Mouse (Mus musculus): ENCODE measurements around the gene Rab43. TPM values are rescaled to one million over a fixed set of nuclear protein-coding genes. Genes with fewer than 3 reads are reported as not detected.
"Not testable (repeated sequence)": the region's sequence is repeated elsewhere in the genome, so short reads cannot be mapped to it uniquely, and the experiment has no call there.

Gene Rab43
- total RNA-seq, 2 experiments from 2014 or later, result 15.5 to 16.7 TPM

DNA sequence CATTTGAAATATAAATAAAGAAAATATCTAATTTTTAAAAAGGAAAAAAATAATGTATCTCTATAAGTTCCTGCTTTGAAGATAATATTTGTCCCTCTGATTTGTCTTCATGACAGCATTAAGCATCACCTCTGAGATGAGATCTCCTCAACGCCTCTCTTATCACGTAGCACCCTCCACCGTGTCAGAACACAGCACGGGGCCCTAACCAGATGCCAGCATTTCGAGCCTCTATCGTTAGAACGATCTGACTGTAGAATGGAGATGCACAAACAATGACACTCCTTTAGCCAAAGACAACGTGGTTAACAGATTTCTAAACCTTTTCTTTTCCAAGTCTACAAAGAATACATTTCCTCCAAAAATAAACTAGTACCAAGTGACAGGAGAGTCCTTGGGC is 27.9 kb downstream of the Rab43 start:
- no peak for DNase-seq

GRCm38 (mm10) chr6:87780546-87781301 is 31.2 kb downstream of the Rab43 start:
- DNase-seq, result no peak

DNA sequence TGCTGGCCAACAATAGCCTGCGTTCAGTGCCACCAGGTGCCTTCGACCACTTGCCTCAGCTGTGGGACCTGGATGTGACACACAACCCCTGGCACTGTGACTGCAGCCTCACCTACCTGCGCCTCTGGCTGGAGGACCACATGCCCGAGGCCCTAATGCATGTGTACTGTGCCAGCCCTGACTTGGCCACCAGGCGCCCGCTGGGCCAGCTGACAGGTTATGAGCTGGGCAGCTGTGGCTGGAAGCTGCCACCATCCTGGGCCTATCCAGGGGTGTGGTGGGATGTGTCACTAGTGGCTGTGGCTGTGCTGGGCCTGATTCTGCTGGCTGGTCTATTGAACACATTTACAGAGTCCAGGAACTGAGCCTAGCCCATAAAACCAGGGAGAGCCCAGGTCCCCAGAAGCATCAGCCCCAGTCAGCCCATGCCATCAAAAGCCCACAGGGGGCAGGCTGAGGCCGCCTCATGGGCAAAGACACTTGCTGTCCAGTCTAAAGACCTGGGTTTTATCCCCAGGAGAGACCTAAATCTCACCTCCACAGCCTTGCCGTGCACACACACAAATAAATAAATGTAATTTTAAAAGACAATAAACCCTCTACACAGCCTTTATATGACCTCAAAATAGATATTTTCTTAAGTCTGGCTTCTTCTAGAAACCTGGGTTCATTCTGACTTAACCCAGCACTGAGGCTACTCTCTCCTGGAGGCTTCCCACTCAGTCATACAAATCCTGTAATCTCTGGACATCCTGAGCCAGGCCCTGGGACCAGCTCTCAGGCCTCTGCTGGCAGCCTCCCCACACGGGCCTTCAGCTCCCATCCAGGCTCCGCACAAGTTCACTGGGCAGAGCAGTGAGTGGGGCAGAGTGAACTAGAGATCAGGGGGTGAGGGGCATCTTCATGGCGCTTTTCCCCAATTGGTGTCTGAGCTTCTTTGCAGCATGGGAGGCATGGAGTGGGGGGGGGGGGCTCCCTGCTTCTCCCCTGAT is 32.5 kb downstream of the Rab43 start:
- no peak for DNase-seq

GRCm38 (mm10) chr6:87778294-87779173 is 33.4 kb downstream of the Rab43 start:
- DNase-seq, result no peak

- no peak for DNase-seq
Observed at GRCm38 (mm10) chr6:87777842-87778241, 34.1 kb downstream of the Rab43 start, which contains the start of gene Gp9. Gene Gp9 (plus strand): TSS chr6:87778072.

- DNase-seq, result no peak
Observed at GRCm38 (mm10) chr6:87776663-87777062, 35.3 kb downstream of the Rab43 start.

DNA sequence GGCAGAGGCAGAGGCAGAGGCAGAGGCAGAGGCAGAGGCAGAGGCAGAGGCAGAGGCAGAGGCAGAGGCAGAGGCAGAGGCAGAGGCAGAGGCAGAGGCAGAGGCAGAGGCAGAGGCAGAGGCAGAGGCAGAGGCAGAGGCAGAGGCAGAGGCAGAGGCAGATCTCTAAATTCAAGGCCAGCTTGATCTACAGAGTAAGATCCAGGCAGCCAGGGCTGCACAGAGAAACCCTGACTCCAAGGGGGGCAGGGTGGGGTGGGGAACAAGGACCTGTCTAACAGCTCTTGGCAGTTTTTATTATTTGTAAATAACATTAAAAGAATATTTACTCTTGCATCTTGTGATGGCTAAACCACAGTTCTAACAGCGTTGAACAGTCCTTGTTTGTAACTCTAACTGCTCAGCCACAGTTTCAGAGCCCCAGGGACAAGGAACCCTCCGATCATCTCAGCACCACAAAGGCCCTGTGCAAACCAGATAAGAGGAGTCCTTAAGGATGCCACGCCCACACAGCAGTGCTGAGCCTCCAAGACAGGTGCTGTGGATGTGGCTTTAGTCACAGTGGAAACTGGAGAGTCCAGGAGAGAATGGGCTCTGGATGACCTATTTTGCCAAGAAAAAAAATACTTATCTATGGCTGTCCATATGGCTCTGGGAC is 36.2 kb downstream of the Rab43 start:
- DNase-seq, result no peak

GRCm38 (mm10) chr6:87774909-87775308 is 37.1 kb downstream of the Rab43 start:
- no peak for DNase-seq

GRCm38 (mm10) chr6:87774466-87774865 is 37.5 kb downstream of the Rab43 start:
- DNase-seq, result no peak

DNA sequence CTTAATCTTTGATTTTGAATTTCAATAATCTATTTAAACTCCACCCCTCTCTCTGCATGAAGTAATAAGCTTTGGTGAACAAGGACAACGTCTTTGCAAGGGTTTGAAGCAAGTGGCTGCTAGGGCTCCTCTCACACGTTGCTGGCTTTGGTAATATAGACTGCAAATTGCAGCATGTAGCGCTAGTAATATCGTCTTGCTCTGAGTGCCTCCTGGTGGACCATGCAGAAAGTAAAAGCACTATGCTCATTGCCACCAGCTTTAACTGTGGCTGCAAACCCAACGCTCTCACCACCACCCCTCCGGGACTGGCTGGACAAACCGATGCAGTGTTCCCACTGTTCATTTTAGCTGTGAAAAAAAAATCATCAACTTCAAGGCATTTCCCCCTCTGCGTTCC is 41.3 kb downstream of the Rab43 start:
- DNase-seq, result no peak

- DNase-seq, result not testable (repeated sequence)
Observed at GRCm38 (mm10) chr6:87764296-87764695, 47.7 kb downstream of the Rab43 start.

DNA sequence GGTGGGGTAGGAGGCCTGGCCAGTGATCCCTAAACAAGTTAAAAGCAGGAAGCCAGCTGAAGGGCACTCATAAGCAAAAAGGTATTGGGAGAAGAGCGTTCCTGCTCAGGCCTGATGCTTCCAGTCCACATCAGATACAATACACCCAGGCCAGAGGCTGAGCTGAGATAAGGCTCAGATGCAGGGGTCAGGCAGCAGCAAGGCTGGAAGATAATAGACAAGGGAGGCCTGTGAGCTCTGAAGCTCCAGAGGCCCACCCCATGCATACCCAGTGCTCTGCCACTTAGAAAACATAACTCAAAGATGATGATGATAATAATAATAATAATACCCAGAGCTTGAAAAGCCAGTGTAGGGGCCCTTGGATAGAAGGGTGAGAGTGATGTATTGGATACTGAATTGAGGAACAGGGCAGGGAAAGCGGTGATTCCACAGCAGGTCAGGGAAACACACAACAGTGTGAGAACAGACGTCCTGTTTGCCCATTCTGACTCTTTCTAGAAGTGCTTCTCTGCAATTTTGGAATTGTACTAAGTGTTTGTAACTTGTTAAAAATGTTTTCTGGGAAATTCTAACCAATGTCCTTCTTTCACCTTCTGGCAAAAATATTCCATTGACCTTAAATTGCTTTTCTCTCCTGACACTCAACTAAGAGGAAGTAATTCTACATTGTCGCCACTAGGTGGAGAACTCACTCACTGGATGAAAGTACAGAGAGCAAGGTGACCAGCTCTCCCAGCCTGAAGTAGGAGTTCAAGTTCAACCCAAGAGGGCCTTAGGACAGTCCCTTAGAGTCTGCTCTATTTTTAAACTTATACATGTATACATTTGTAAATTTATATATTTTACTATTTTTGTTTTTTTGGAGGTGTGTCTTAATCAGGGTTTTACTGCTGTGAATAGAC is 48.3 kb downstream of the Rab43 start:
- DNase-seq, result no peak

DNA sequence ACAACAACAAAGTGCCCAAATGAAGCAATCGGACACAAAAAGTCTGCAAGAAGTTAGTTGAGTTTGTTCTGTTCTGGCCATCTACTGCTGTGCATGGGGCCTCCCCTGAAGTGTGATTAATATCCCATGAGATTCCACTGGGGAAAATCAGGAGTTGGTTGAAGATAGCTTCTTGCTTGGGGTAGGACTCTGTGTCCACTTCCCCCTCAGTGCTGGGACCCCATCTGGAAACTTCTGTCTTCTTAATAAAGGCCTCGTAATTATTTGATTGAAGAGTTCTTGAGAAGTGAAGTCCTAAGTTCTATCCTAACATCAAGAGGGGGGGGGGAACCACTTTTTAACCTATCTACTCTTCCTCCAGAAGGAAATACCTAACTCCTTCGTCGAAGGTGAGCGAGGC is 49.8 kb downstream of the Rab43 start:
- no peak for DNase-seq

GRCm38 (mm10) chr6:87759850-87760249 is 52.1 kb downstream of the Rab43 start:
- no peak for DNase-seq

GRCm38 (mm10) chr6:87759404-87759803 is 52.6 kb downstream of the Rab43 start:
- no peak for DNase-seq

GRCm38 (mm10) chr6:87756896-87757295 is 55.1 kb downstream of the Rab43 start:
- no peak for DNase-seq

DNA sequence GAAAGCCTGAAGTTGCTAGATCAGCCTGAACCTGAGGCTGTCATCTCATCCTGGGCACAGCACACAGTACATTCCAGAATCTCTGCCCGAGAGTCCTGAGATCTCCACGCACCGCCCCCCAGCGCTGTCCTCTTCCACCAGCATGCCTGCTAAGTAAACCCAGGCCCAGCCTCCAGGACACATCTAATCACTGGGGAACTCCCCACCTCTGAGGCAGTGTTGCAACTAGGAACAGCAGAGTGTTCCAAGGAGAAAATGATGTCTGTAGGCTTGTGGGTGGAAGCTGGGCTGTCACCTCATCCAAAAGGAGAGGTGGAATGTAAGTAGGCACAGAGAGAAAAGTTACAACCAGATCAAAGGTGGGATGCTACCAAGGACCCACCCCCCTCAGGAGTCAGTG is 56.8 kb downstream of the Rab43 start:
- DNase-seq, result no peak

DNA sequence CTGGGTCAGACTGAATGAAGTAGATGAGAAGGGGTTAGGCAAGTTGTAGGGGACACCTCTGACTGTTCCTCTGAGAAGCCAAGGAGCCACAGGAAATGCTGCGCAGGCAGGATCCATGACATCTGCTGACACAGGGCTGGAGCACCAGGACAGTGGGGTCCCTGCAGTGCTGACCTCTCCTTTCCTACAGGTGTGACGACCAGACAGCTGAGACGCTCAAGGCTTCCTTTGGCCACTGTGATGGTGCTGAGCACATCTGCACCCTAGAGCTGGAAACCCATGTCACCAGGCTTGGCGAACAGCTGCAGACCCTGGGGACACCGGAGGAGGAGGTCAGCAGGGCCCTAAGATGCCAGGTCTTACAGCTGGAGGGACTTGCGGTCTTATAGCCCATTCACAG is 60.4 kb downstream of the Rab43 start:
- DNase-seq, result no peak

GRCm38 (mm10) chr6:87750184-87750910 is 61.6 kb downstream of the Rab43 start:
- DNase-seq, result no peak

GRCm38 (mm10) chr6:87748531-87748930 is 63.4 kb downstream of the Rab43 start:
- DNase-seq, result no peak
